Mouse (Mus musculus): ENCODE measurements around the gene Tnni3. TPM values are rescaled to one million over a fixed set of nuclear protein-coding genes. Genes with fewer than 3 reads are reported as not detected.

Tnni3 gene
- polyA plus RNA-seq, 1 experiment from 2014 or later: 2,083 TPM

DNA sequence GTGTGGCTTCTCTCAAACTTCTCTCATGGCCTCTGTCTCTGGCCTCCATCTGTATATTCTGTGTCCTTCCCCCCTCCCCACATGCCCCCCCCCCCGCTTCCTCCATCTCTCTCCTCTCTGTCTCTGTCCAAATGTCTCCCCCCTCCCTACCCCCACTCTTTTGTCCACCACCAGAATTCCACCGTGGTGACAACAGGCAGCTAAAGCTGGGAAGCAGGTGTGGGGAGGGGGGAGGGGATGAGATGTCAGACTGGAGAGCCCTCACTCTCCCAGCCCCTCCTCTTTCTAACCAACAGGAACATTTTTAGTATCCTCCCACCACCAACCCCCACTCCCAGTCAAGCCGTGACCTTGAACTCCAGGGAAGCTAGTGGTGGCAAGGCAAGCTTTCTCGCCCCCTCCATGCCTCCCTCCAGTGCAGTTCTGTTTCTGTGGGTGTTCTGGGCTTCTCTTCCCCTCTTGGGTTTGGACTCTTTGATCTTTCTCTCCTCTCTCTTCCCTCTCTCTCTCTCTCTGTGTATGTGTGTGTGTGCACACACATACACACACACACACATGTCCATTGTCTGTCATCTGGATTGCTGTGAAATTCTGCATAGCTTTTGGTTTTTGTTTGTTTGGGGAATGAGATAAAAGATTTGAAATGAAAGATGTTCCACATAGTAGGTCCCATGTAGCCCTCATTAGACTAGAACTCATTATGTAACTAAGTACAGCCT is 7.5 kb downstream of the Tnni3 start, which contains the start of gene Tnnt1:
Tnnt1 (minus strand) TSS at position 51 of the 719 bp plus-strand sequence.
- WGBS: 11% methylated on average over 4 of the region's 4 CpGs
- peak within 1 kb of the TSS; percentile 93 for H3K27ac ChIP-seq (replicated peaks)
- peaks cover 88% of the 10 kb centered on the region for H3K4me1 ChIP-seq
- peak within 1 kb of the TSS; percentile 63 for H3K4me2 ChIP-seq
- no peaks in the 10 kb centered on the region for H3K27me3 ChIP-seq (replicated peaks)
- H3K9me3 ChIP-seq: no peaks in the 10 kb centered on the region
- ATAC-seq (ENCODE audit: extremely low read depth, insufficient number of reproducible peaks, low FRiP score, low TSS enrichment): peak; percentile 49; the same call in 1 of the 2 replicates
- H3K4me3 ChIP-seq: peak within 1 kb of the TSS; percentile 38
- H3K36me3 ChIP-seq: peaks cover 31% of the 10 kb centered on the region
- peak within 1 kb of the TSS; percentile 78 for H3K9ac ChIP-seq

GRCm38 (mm10) chr7:4515853-4516252 is 8.2 kb downstream of the Tnni3 start:
- ATAC-seq (ENCODE audit: extremely low read depth, insufficient number of reproducible peaks, low FRiP score, low TSS enrichment): no peak
- Histone ChIP-seq H3K9ac (peak overlapping the region; percentile 78), H3K9me3 (no peaks in the 10 kb centered on the region), H3K4me2 (peak overlapping the region; percentile 63), H3K27ac (replicated peaks) (peak overlapping the region; percentile 93), H3K4me3 (peak overlapping the region; percentile 38), H3K27me3 (replicated peaks) (no peaks in the 10 kb centered on the region), H3K4me1 (peaks cover 90% of the 10 kb centered on the region), H3K36me3 (peaks cover 30% of the 10 kb centered on the region)
- 45% methylated on average over 6 of the region's 6 CpGs for WGBS

DNA sequence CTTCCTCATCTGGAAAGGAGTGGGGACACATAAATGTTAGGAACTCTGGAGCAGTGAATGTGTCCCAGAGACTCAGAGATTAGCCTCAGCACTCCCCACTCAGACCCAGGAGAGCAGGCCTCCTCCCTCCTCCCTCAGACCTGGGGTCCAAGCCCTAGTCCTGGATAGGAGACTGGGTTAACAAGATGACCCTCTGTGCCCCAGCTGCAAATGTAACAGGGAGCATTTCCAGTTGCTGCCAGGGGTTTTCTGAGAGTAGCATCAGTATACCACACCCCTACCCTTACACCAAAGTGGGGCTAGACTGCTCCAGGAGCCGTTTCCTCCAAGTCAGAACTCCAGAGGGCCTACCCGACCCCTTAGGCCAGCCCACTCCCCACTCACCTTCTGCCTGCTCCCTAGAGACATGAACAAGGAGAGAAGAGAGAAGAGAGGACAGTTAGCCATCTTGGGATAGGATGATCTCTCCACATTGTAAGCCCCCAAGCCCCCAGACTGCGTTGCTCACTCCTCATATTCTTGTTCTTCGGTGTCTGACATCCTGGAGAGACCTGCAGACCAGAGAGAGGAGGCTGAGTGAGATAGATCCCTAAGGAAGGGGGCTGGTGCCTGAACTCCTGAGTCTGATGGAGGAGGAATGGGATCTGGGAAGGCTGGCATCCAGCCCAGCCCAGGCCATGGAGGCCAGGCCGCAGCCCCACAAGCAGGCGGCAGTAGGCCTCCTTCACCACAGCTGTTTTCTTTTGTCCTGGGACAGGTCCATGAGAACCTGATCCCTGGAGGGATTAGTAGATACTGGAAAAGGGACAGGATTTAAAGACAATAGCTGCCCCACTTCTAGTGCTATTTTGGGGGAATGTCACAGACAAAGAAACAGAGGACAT is 10.0 kb downstream of the Tnni3 start:
- Histone ChIP-seq H3K27ac (replicated peaks) (peak overlapping the region; percentile 93), H3K4me3 (peak overlapping the region; percentile 38)

GRCm38 (mm10) chr7:4513236-4513635 is 10.8 kb downstream of the Tnni3 start:
- Histone ChIP-seq H3K36me3 (peaks cover 14% of the 10 kb centered on the region), H3K27ac (replicated peaks) (peak overlapping the region; percentile 93), H3K4me3 (peak overlapping the region; percentile 38), H3K27me3 (replicated peaks) (no peaks in the 10 kb centered on the region), H3K4me1 (peaks cover 91% of the 10 kb centered on the region), H3K9ac (peak overlapping the region; percentile 78), H3K4me2 (peak overlapping the region; percentile 63), H3K9me3 (no peaks in the 10 kb centered on the region)
- 17% methylated on average over 13 of the region's 13 CpGs for WGBS
- ATAC-seq (ENCODE audit: extremely low read depth, insufficient number of reproducible peaks, low FRiP score, low TSS enrichment): no peak

More for the DNA sequence above, 10.0 kb downstream of the Tnni3 start:
- Histone ChIP-seq H3K27me3 (replicated peaks) (no peaks in the 10 kb centered on the region), H3K4me2 (peak overlapping the region; percentile 63), H3K4me1 (peaks cover 91% of the 10 kb centered on the region), H3K9ac (peak overlapping the region; percentile 78), H3K36me3 (peaks cover 18% of the 10 kb centered on the region), H3K9me3 (no peaks in the 10 kb centered on the region)
- 32% methylated on average over 6 of the region's 6 CpGs for WGBS
- ATAC-seq (ENCODE audit: extremely low read depth, insufficient number of reproducible peaks, low FRiP score, low TSS enrichment): no peak

DNA sequence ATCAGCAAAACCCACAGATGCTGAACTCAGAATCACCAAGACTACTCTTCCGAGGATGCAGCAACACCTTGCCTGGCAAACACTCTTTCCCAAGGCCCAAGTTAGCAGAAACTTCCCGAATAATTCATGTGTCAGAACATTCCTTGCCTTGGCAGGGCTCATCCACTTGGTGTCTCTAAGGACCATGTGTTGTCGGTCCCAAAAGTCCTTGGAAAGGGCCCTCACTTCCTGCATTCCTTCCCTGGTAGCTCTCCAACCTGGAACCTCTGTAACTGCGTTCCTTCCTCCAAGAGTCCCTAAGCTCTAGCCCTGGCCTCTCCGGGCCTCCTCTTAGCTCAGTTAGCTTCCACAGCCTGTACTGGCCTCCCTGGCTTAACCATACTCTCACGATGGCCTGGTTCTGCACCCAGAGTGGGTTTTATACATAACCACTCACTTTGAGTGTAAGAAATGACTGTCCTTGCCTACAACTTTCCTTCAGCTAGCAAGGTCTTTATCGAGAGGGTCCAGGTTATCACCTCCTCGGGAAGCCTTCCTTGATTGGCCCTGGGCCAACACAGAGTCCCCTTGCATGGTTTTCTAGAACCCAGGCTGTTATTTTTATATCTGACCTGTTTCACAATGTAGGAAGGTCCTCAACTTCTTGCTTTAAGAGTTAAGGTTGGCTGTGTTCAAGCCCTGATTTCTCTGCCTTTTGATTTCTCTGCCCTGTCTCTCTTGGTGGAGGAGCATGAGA is 12.4 kb downstream of the Tnni3 start:
- WGBS: 25% methylated on average over 8 of the region's 8 CpGs
- H3K36me3 ChIP-seq: peaks cover 12% of the 10 kb centered on the region
- ATAC-seq (ENCODE audit: extremely low read depth, insufficient number of reproducible peaks, low FRiP score, low TSS enrichment): no peak
- H3K9ac ChIP-seq: peak overlapping the region; percentile 73
- peak overlapping the region; percentile 63 for H3K4me2 ChIP-seq
- H3K4me1 ChIP-seq: peaks cover 82% of the 10 kb centered on the region
- H3K4me3 ChIP-seq: peak overlapping the region; percentile 38
- H3K9me3 ChIP-seq: no peaks in the 10 kb centered on the region
- no peaks in the 10 kb centered on the region for H3K27me3 ChIP-seq (replicated peaks)
- H3K27ac ChIP-seq (replicated peaks): peak overlapping the region; percentile 86

DNA sequence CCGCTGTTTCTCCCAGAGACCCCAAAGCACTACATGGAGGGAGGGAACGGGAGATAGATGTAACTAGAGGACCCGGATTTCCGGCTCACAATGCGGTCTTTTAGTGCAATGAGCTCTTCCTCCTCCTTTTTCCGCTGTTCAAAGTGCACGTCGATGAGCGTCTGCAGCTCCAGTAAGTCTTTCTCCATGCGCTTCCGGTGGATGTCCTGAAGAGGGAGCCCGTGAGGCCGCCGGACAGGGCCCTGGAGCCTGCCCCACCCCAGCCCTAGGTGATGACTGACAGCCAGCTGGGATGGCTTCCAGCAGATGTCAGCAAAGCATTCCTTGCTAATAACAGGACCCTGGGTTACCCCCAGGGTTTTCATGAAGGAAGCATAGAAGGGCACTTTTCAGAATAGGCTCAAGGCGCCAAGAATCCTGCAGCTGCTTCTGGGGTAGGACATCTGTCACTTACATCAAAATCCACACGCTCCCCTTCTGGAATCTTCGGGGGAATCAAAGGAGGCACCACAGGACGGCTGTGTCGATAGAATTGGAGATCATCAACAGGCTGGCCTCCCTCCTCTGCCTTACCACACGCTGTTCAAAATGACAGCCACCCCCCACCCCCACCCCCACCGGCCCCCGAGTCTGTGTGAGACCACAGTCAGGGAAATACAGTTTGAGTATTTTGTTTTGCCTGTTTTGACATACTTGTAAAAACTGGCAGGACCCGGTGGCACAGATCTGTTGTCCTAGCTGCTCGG is 14.0 kb downstream of the Tnni3 start:
- H3K9me3 ChIP-seq: no peaks in the 10 kb centered on the region
- peak overlapping the region; percentile 73 for H3K9ac ChIP-seq
- no peaks in the 10 kb centered on the region for H3K27me3 ChIP-seq (replicated peaks)
- H3K27ac ChIP-seq (replicated peaks): peak overlapping the region; percentile 86
- H3K36me3 ChIP-seq: peaks cover 15% of the 10 kb centered on the region
- H3K4me3 ChIP-seq: peak overlapping the region; percentile 38
- H3K4me1 ChIP-seq: peaks cover 68% of the 10 kb centered on the region
- ATAC-seq (ENCODE audit: extremely low read depth, insufficient number of reproducible peaks, low FRiP score, low TSS enrichment): peak; percentile 72; the same call in 1 of the 2 replicates
- WGBS: 9% methylated on average over 24 of the region's 24 CpGs
- peak overlapping the region; percentile 63 for H3K4me2 ChIP-seq

- peak overlapping the region; percentile 86; the same call in 1 of the 2 replicates for H3K27ac ChIP-seq (replicated peaks)
- WGBS: 75% methylated on average over 8 of the region's 8 CpGs
- H3K9me3 ChIP-seq: no peaks in the 10 kb centered on the region
- peak overlapping the region; percentile 71; the same call in 1 of the 2 replicates for H3K9ac ChIP-seq
- H3K4me3 ChIP-seq: peak overlapping the region; percentile 37; the same call in 1 of the 2 replicates
- H3K4me2 ChIP-seq: peak overlapping the region; percentile 63
- ATAC-seq (ENCODE audit: extremely low read depth, insufficient number of reproducible peaks, low FRiP score, low TSS enrichment): no peak
- peaks cover 20% of the 10 kb centered on the region for H3K36me3 ChIP-seq
- H3K4me1 ChIP-seq: peaks cover 64% of the 10 kb centered on the region
- no peaks in the 10 kb centered on the region for H3K27me3 ChIP-seq (replicated peaks)
These were observed 15.3 kb downstream of the Tnni3 start for GRCm38 (mm10) chr7:4508739-4509116.

GRCm38 (mm10) chr7:4508062-4508738 is 15.8 kb downstream of the Tnni3 start:
- Histone ChIP-seq H3K9me3 (no peaks in the 10 kb centered on the region), H3K36me3 (peaks cover 20% of the 10 kb centered on the region), H3K4me3 (peak overlapping the region; percentile 37; the same call in 1 of the 2 replicates), H3K27me3 (replicated peaks) (no peaks in the 10 kb centered on the region), H3K4me2 (peak overlapping the region; percentile 63; the same call in 1 of the 2 replicates), H3K9ac (peak overlapping the region; percentile 71; the same call in 1 of the 2 replicates), H3K27ac (replicated peaks) (peak overlapping the region; percentile 28; the same call in 1 of the 2 replicates), H3K4me1 (peaks cover 59% of the 10 kb centered on the region)
- 79% methylated on average over 24 of the region's 32 CpGs for whole genome bisulfite sequencing
- ATAC-seq (ENCODE audit: extremely low read depth, insufficient number of reproducible peaks, low FRiP score, low TSS enrichment): no peak

DNA sequence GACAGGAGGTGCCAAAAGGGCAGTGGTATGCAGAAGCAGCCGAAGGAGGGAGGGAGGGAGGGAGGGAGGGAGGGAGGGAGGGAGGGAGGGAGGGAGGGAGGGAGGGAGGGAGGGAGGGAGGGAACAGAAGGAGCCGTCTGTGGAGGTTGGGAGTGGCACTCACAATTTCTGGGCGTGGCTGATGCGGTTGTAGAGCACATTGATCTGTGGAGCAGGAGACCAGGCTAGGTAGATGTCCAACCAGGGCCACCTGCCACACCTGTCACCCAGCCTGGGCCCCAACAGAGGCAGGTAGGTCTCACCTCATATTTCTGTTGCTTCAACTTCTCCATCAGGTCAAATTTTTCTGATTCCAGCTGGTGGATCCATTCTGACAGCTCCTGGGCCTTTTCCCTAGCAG is 16.8 kb downstream of the Tnni3 start:
- peak overlapping the region; percentile 11; the same call in 1 of the 2 replicates for H3K4me2 ChIP-seq
- peaks cover 20% of the 10 kb centered on the region for H3K36me3 ChIP-seq
- no peaks in the 10 kb centered on the region for H3K27me3 ChIP-seq (replicated peaks)
- no peak for ATAC-seq (ENCODE audit: extremely low read depth, insufficient number of reproducible peaks, low FRiP score, low TSS enrichment)
- no peak overlapping the region for H3K9ac ChIP-seq
- no peaks in the 10 kb centered on the region for H3K9me3 ChIP-seq
- peaks cover 57% of the 10 kb centered on the region for H3K4me1 ChIP-seq
- 52% methylated on average over 3 of the region's 4 CpGs for WGBS
- no peak overlapping the region for H3K4me3 ChIP-seq
- no peak overlapping the region for H3K27ac ChIP-seq (replicated peaks)
